Mouse (Mus musculus): Measurements from ENCODE around the gene Trpm6. TPM values are rescaled to one million over a fixed set of nuclear protein-coding genes. Genes with fewer than 3 reads are reported as not detected.

Gene Trpm6
- not detected in 2 replicates for polyA plus RNA-seq (2012; rRNA removed)

DNA sequence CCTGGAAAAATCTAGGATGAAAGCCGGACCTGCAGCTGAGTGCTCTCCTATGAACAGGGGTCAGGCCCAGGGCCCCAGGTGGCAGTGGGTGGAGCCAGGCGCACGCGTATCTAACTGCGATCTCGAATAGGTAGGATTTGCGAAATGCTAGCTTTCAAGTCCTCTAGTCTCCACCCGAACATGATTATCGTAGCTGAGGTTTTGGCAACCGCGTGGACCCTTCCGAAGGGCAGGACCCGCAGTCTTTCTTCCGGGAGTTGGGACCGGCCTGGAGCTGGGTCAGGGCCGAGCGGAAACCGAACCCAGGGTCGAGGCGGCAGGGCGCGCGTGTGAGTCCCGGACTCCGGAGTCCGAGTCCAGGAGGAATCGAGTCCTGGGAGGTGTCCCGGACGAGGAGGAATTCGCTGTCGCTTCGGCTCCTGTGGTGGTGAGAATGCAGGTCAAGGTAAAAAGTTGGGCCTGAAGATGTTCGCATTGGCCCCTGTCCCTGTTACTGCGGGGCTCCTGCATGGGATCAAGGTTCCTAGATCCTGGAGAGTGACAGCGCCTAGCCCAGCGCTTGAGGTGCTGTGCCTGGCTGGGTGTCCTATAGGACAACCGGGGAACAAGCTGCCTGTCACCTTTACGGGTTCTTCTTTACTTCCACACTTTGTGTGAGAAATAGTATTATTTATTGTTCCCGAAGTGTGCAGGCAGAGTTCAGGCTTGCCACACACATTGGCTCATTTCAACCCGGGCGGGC lies at the start of gene Trpm6:
Trpm6 (plus strand) TSS at position 386 of the 742 bp plus-strand sequence.

DNA sequence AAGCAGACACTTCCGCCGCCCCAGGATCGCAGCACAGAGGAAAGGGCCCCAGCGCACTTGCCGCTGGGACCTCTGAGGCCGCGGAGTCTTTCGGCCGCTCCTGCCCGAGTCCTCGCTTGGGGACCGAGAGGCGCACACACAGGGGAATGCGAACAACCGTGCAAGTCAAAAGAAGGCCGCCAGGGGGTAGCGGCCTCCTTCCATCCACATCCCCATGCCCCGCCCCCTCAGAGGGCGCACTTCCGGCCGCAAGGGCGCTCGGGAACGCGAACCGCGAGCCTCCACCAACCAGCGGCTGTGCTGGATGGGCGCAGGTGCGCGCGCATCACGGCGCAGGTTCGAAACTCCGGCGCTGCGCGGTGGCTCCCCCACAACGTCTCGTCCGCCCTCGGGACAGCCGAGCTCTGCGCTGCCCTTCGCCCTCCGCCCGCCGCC lies 36.9 kb upstream of the Trpm6 start, which contains the start of gene D030056L22Rik:
D030056L22Rik (plus strand) TSS at position 328 of the 435 bp plus-strand sequence.

Other genes starting within 250 kb of the Trpm6 start
- 26.3 and 40.1 TPM in 2 replicates for gene Ostf1, start 118.2 kb upstream of the Trpm6 start, polyA plus RNA-seq (2012; rRNA removed)
- gene Nmrk1, start 118.0 kb upstream of the Trpm6 start, polyA plus RNA-seq (2012; rRNA removed), result 1.4 TPM in 2 replicates
- 2.3 and 3.4 TPM in 2 replicates for gene Carnmt1, start 79.2 kb upstream of the Trpm6 start, polyA plus RNA-seq (2012; rRNA removed)
- 5.3 and 10.3 TPM in 2 replicates for gene D030056L22Rik, start 36.8 kb upstream of the Trpm6 start, polyA plus RNA-seq (2012; rRNA removed)

Data from stomach, adult 2 months (tissue).